Mouse (Mus musculus) erythroblast, embryonic 14.5 days (primary cell): ENCODE measurements at regions not wholly inside any gene's neighbourhood (a gene's known extent, or its start where the extent isn't known, plus 50 kb on each side); places are given as distances from the start of the nearest gene placed in this dataset.

Experiments
- GATA1 ChIP-seq: IDR thresholded peaks from 2 replicates; pipeline ENCODE4 v1.6.1; 2012; ENCODE audit warnings: low read length, inconsistent platforms, mixed read lengths
- TAL1 ChIP-seq: IDR thresholded peaks from 3 replicates; pipeline ENCODE4 v1.6.1; 2012; ENCODE audit warnings: low read length, inconsistent platforms, mixed read lengths

DNA sequence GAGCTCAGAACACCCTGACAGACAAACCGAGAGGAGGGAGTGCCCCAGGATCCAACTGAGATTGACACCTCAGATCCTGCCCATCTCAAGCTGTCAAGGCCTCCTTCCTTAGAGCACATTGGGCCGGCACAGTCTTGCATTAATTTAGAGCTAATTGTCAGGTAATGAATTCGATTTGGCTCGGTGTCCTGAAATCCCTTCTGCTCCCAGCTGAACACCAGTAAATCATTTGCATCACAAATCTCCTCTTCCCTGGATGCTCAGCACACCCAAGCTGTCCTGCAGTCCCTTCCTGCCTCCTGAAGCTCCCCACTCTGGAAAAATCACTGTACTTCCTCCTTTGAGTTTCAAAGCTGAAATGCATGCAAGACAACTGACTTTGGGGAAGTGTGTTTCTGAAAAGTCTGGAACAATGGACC lies 102.0 kb upstream of the 1700012A03Rik start:
- TF ChIP-seq TAL1: no peak
- TF ChIP-seq GATA1: no peak
